In genomic region chrX:150656122-150656907, GRCm38 (mm10) we compare ENCODE assay signal across 8 mouse cellular contexts. TPM values are rescaled to one million over a fixed set of nuclear protein-coding genes. Genes with fewer than 3 reads are reported as not detected.
DNase-seq lines count a peak whose midpoint lies in the region; ATAC-seq and TF ChIP-seq lines count a peak whose summit lies in the region.

No protein-coding gene starts in this region.

- peak overlapping the region; percentile 28; the same call in 1 of the 2 replicates for H3K4me3 ChIP-seq in brown adipose tissue, adult 24 weeks (ENCODE audit: insufficient read depth, low read depth, low read length)
- H3K4me3 ChIP-seq in forebrain, embryonic 13.5 days: peak overlapping the region; percentile 56
- peak overlapping the region; percentile 56 for H3K4me3 ChIP-seq in midbrain, embryonic 12.5 days
- peak overlapping the region; percentile 38 for H3K4me3 ChIP-seq in stomach, postnatal 0 days (ENCODE audit: low read depth, low read length)

- no peaks in the 10 kb centered on the region; the same call in 1 of the 2 replicates for H3K27me3 ChIP-seq in forebrain, embryonic 13.5 days
- no peaks in the 10 kb centered on the region for H3K27me3 ChIP-seq in midbrain, embryonic 12.5 days
- no peaks in the 10 kb centered on the region for H3K27me3 ChIP-seq in stomach, postnatal 0 days (ENCODE audit: control insufficient read depth, insufficient read depth, low read length)

- peak; percentile 70 for ATAC-seq in forebrain, embryonic 13.5 days
- peak; percentile 72 for ATAC-seq in midbrain, embryonic 12.5 days (ENCODE audit: low FRiP score, low read depth)
- ATAC-seq in stomach, postnatal 0 days (ENCODE audit: low FRiP score, low TSS enrichment): no peak

- peak overlapping the region; percentile 54 for H3K4me2 ChIP-seq in forebrain, embryonic 13.5 days
- peak overlapping the region; percentile 50 for H3K4me2 ChIP-seq in midbrain, embryonic 12.5 days (replicated peaks)
- H3K4me2 ChIP-seq in stomach, postnatal 0 days (replicated peaks; ENCODE audit: low read depth): peak overlapping the region; percentile 49

- no peak for TF ChIP-seq CTCF in stomach, postnatal 0 days (IDR thresholded peaks at IDR 0.05; ENCODE audit: low read depth)

- H3K36me3 ChIP-seq in forebrain, embryonic 13.5 days (ENCODE audit: poor library complexity, severe bottlenecking): peaks cover 38% of the 10 kb centered on the region
- peaks cover 34% of the 10 kb centered on the region for H3K36me3 ChIP-seq in midbrain, embryonic 12.5 days
- no peaks in the 10 kb centered on the region for H3K36me3 ChIP-seq in stomach, postnatal 0 days (ENCODE audit: control insufficient read depth, insufficient read depth, low read length)

- no peaks in the 10 kb centered on the region for H3K9me3 ChIP-seq in forebrain, embryonic 13.5 days (replicated peaks)
- H3K9me3 ChIP-seq in midbrain, embryonic 12.5 days: no peaks in the 10 kb centered on the region
- no peaks in the 10 kb centered on the region for H3K9me3 ChIP-seq in stomach, postnatal 0 days (ENCODE audit: control insufficient read depth, low read length)

- H3K9ac ChIP-seq in forebrain, embryonic 13.5 days: peak overlapping the region; percentile 75
- H3K9ac ChIP-seq in midbrain, embryonic 12.5 days (replicated peaks): peak overlapping the region; percentile 59
- H3K9ac ChIP-seq in stomach, postnatal 0 days (ENCODE audit: low read length): 0 out of 2 replicates have a peak overlapping the region, but pooled peaks have one; percentile 31

- WGBS in forebrain, embryonic 13.5 days: 32% methylated on average over 18 of the region's 44 CpGs
- WGBS in midbrain, embryonic 12.5 days: 48% methylated on average over 34 of the region's 44 CpGs
- 41% methylated on average over 27 of the region's 44 CpGs for WGBS in stomach, postnatal 0 days

- peak; percentile 81 for DNase-seq in heart, adult 11 months
- DNase-seq in heart, postnatal 36 days: no peak
- peak; percentile 13 to 32 for DNase-seq in kidney, postnatal 4 days
- DNase-seq in stomach, postnatal 0 days (ENCODE audit: low spot score): peak; percentile 13
- no peak for DNase-seq in gastrocnemius, adult 18-20 months (ENCODE audit: low spot score)

- TF ChIP-seq EP300 in stomach, postnatal 0 days (optimal IDR thresholded peaks at IDR 0.05): no peak

- H3K4me1 ChIP-seq in brown adipose tissue, adult 24 weeks (ENCODE audit: control insufficient read depth, insufficient read depth, insufficient read length, low read length): no peaks in the 10 kb centered on the region
- H3K4me1 ChIP-seq in forebrain, embryonic 13.5 days: no peaks in the 10 kb centered on the region
- no peaks in the 10 kb centered on the region for H3K4me1 ChIP-seq in midbrain, embryonic 12.5 days
- no peaks in the 10 kb centered on the region for H3K4me1 ChIP-seq in stomach, postnatal 0 days (replicated peaks; ENCODE audit: control insufficient read depth, insufficient read depth)

- intact Hi-C loops in heart, postnatal 36 days (cut with DNase I): no loop called here

- no peak overlapping the region for H3K27ac ChIP-seq in brown adipose tissue, adult 24 weeks (replicated peaks; ENCODE audit: low read depth, low read length)
- H3K27ac ChIP-seq in forebrain, embryonic 13.5 days: peak overlapping the region; percentile 69
- peak overlapping the region; percentile 66 for H3K27ac ChIP-seq in midbrain, embryonic 12.5 days (replicated peaks)
- no peak overlapping the region for H3K27ac ChIP-seq in stomach, postnatal 0 days (replicated peaks)

RNA-seq across cellular contexts. Expression of gene Tro, which starts 1.1 kb away (rescaled TPM):
- total RNA-seq in heart, postnatal 36 days (2021): 1 to 10 TPM; 1.1 to 1.2 TPM
- polyA plus RNA-seq in brown adipose tissue, adult 24 weeks (2012; ENCODE audit: insufficient read depth, insufficient read length, missing spikeins): not detected in 2 replicates
- 43.9 and 51.7 TPM in 2 replicates for polyA plus RNA-seq in forebrain, embryonic 13.5 days (2015; fragmentation: Nextera tagmentation; extraction: Ambion mirVana)
- 54.3 and 66.7 TPM in 2 replicates for polyA plus RNA-seq in midbrain, embryonic 12.5 days (2016; fragmentation: Nextera tagmentation; extraction: Ambion mirVana)
- 3.8 and 4.5 TPM in 2 replicates for polyA plus RNA-seq in stomach, postnatal 0 days (2015; fragmentation: Nextera tagmentation; extraction: Ambion mirVana)
- total RNA-seq in gastrocnemius, adult 18-20 months (2021): under 1 TPM; 0.14 to 0.25 TPM

Comparison
In these comparisons a context has a peak if more than half of its experiments do, and no peak if none do; other contexts are left out.
1. DNase-seq: peak in heart, adult 11 months (single experiment), kidney, postnatal 4 days (2 of 2) and stomach, postnatal 0 days (single experiment); none in heart, postnatal 36 days (0 of 2) and gastrocnemius, adult 18-20 months (single experiment).
2. H3K27ac ChIP-seq: peak in forebrain, embryonic 13.5 days (single experiment) and midbrain, embryonic 12.5 days (single experiment); none in brown adipose tissue, adult 24 weeks (single experiment) and stomach, postnatal 0 days (single experiment).
3. Peak in every context shown above with its lines, with median percentiles within 50 percentile points of each other: H3K4me3 ChIP-seq, H3K4me2 ChIP-seq and H3K9ac ChIP-seq.